Mouse (Mus musculus) heart, embryonic 14.5 days (tissue): Measurements from ENCODE around the gene Satb1. TPM values are rescaled to one million over a fixed set of nuclear protein-coding genes. Genes with fewer than 3 reads are reported as not detected.
A peak's percentile ranks its signal among the peaks of the same experiment; 100 is the strongest.

Experiments
- ATAC-seq: fragments of 200-750 bp; cut with Nextera tagmentation; 2 replicates; pipeline ENCODE4 v1.8.0; 2017; ENCODE audit warnings: low read depth, moderate TSS enrichment; ENCODE audit not compliant: insufficient number of reproducible peaks, insufficient read depth, low FRiP score
- H3K27ac ChIP-seq, 2 experiments: fragments of 200-500 bp in 1 of 2; fragments of 300-500 bp in 1 of 2; sonication (generic) in 1 of 2; replicated peaks in 1 of 2; 2 replicates each; pipeline ENCODE4 v1.5.1; 2012 to 2014; ENCODE audit warnings: low read depth in 2 of 2, low read length in 2 of 2, control low read depth in 1 of 2, mild to moderate bottlenecking in 1 of 2, mixed read lengths in 1 of 2; ENCODE audit not compliant: control insufficient read depth in 1 of 2, insufficient read depth in 1 of 2
- H3K27me3 ChIP-seq: fragments of 300-500 bp; sonication (generic); 2 replicates; pipeline ENCODE4 v1.6.1; 2014; ENCODE audit warnings: mild to moderate bottlenecking, low read length, control low read depth; ENCODE audit not compliant: control insufficient read depth, insufficient read depth
- H3K36me3 ChIP-seq: fragments of 300-500 bp; sonication (generic); 2 replicates; pipeline ENCODE4 v1.6.1; 2014; ENCODE audit warnings: mild to moderate bottlenecking, control low read depth, low read length, mixed read lengths; ENCODE audit not compliant: control insufficient read depth, insufficient read depth
- H3K4me1 ChIP-seq, 2 experiments: fragments of 200-500 bp in 1 of 2; fragments of 300-500 bp in 1 of 2; sonication (generic) in 1 of 2; 2 replicates each; pipeline ENCODE4 v1.6.1; 2012 to 2014; ENCODE audit warnings: low read length in 2 of 2, control low read depth in 1 of 2, mixed read lengths in 1 of 2; ENCODE audit not compliant: control insufficient read depth in 2 of 2, insufficient read depth in 2 of 2
- H3K4me2 ChIP-seq: fragments of 300-500 bp; sonication (generic); 2 replicates; pipeline ENCODE4 v1.6.1; 2014; ENCODE audit warnings: mild to moderate bottlenecking, low read length
- H3K4me3 ChIP-seq, 2 experiments: fragments of 200-500 bp in 1 of 2; fragments of 300-500 bp in 1 of 2; sonication (generic) in 1 of 2; 2 replicates each; pipeline ENCODE4 v1.5.1; 2012 to 2014; ENCODE audit warnings: low read length in 2 of 2, mild to moderate bottlenecking in 2 of 2, control low read depth in 1 of 2, low read depth in 1 of 2, moderate library complexity in 1 of 2; ENCODE audit not compliant: control insufficient read depth in 1 of 2, insufficient read depth in 1 of 2
- H3K9ac ChIP-seq: fragments of 300-500 bp; sonication (generic); 2 replicates; pipeline ENCODE4 v1.6.1; 2014; ENCODE audit warnings: mild to moderate bottlenecking, low read length
- H3K9me3 ChIP-seq: fragments of 300-500 bp; sonication (generic); 2 replicates; pipeline ENCODE4 v1.6.1; 2016; ENCODE audit warnings: low read length, control low read depth; ENCODE audit not compliant: control insufficient read depth
- WGBS: fragments of 180-500 bp; shearing (Covaris S2); extraction: QIAGEN DNeasy Blood & Tissue Kit; methylation state at CpG from one replicate; pipeline ENCODE4 v1.1.7; 2014; 5-methylcytosine and 5-hydroxymethylcytosine counted together
- polyA plus RNA-seq: library from polyadenylated mRNA; unstranded; fragments of >200 nt; fragmentation: Nextera tagmentation; extraction: Ambion mirVana; gene quantifications from 2 replicates; pipeline ENCODE4 v1.2.1, GENCODE M21; 2014

The Satb1 gene
- polyA plus RNA-seq: 11.7 and 12.2 TPM in 2 replicates

DNA sequence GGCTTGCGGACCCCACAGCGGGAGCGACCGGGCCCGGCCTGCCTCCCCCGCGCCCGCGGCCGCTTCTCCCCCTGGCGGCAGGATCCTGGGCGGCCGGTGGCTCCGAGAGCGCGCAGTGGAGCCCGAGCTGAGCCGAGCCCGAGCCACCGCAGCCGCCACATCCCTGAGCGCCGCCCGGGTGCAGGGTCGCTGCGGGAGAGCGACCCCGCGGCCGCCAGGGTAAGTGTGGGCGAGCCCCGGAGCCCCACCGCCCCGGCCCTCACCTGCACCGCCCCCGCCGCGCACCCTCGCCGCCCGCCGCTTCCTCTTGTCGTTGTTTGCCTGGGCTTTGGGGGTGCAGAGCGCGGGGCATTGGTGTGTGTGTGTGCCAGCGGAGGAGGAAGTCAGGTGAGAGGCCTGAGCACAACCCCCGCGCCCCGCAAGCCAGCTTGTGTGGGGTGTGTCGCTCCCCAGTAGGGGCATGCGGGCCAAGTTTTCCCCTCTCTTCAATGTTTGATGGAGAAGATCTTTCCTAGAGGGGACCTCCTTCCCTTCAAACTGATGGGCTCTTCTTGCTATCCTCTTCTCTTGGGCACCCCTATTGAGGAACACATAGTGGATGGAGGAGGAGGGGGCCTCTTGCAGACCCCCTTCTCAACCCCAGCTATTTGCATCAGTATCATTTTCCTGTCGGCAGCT, at the start of gene Satb1:
TSS of gene Satb1 (minus strand) at position 391 of the 678 bp plus-strand sequence.
- Histone ChIP-seq H3K4me1 (peaks cover 0 to 12% of the 10 kb centered on the region in 2 experiments; a peak in 2 of 4 replicates), H3K27me3 (peaks cover 58% of the 10 kb centered on the region), H3K9ac (peak within 1 kb of the TSS; percentile 75), H3K9me3 (no peaks in the 10 kb centered on the region), H3K4me3 (peak within 1 kb of the TSS; percentile 73 to 76), H3K36me3 (no peaks in the 10 kb centered on the region), H3K27ac (no peak within 1 kb of the TSS), H3K4me2 (peak within 1 kb of the TSS; percentile 100)
- WGBS: under 1% methylated on average over 27 of the region's 52 CpGs
- ATAC-seq: peak; percentile 86; the same call in 1 of the 2 replicates

DNA sequence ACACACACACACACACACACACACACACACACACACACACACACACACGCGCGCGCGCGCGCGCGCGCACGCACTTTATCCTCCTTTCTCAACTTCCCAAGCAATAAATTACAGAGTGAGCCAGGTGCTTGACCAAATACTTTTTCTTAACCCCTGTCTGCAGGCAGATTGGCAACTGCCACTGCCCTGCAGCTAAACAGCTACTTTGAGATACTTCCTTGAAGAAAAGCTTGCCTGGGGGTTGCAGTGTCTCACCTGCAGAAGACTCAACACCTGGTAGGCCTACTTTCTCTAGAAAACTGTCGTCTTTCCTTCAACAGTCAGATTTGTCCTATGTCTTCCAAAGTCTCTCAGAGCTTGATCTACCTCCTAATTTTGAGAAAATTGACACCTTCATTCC, 49.5 kb upstream of the Satb1 start:
- no peak overlapping the region for H3K27ac ChIP-seq
- H3K9ac ChIP-seq: no peak overlapping the region
- H3K27me3 ChIP-seq: no peaks in the 10 kb centered on the region
- 73% methylated on average over 12 of the region's 12 CpGs for WGBS
- no peak overlapping the region for H3K4me2 ChIP-seq
- no peak overlapping the region for H3K4me3 ChIP-seq
- 0 out of 4 replicates have a peak, but pooled peaks cover 0 to 2% of the 10 kb centered on the region in 2 experiments for H3K4me1 ChIP-seq
- H3K9me3 ChIP-seq: no peaks in the 10 kb centered on the region
- no peak for ATAC-seq
- H3K36me3 ChIP-seq: no peaks in the 10 kb centered on the region

DNA sequence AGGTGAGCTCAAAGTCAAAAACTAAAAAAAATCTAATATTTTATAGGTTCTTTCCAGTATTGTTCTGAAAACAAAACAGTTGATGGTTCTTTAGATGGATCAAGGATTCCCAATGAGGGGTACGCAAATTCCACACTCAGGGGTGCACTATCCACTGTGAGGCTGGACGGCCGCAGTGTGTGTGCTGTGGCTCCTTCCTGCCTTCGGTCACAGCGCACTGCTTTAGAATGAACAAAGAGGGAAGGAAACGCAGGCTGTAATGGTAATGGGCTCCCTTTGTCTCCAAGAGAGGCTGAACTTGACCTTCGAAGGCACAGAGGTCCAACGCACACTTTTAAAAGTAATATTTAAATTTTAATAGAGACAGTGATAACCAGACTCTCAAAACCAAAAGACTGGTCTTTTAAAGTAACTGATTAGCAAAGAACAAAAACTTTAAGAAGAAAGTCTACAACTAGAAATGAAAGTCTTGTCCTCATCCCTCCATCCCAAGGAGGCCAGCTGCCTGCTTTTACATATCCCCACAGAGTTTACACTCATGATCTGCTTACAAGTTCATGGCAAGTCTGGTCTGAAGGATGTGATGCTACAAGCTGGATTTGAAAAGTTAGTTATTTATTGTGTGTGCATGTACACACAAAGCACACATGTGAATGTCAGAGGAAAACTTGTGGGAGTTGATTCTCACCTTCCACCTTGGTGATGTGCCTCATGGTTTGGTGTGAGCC, 48.0 kb upstream of the Satb1 start:
- Histone ChIP-seq H3K9ac (no peak overlapping the region), H3K27me3 (no peaks in the 10 kb centered on the region), H3K4me1 (0 out of 4 replicates have a peak, but pooled peaks cover 0 to 2% of the 10 kb centered on the region in 2 experiments), H3K4me3 (no peak overlapping the region), H3K9me3 (no peaks in the 10 kb centered on the region), H3K4me2 (no peak overlapping the region), H3K36me3 (no peaks in the 10 kb centered on the region), H3K27ac (no peak overlapping the region)
- ATAC-seq: no peak
- 84% methylated on average over 8 of the region's 8 CpGs for WGBS

DNA sequence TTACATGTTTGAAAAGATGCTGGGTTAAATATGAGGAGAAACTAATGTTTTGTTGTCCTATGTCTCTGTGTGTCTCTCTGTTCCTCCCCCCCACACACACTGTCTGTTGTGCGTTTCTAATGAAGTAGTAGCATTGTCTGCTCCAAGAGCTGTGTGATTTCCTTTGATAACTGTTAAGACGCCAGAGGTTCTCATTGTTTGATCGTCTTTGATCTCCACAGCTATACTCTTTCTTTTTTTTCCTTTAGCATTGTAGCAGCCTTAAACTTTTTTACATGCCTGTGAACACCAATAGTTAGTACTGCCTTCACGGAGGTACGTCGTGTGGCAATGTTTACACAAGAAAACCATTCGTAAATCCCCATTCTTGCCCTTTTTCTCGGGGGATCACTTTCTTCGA, 47.1 kb upstream of the Satb1 start:
- 64% methylated on average over 9 of the region's 9 CpGs for WGBS
- H3K4me1 ChIP-seq: 0 out of 4 replicates have a peak, but pooled peaks cover 0 to 2% of the 10 kb centered on the region in 2 experiments
- H3K36me3 ChIP-seq: no peaks in the 10 kb centered on the region
- H3K27me3 ChIP-seq: no peaks in the 10 kb centered on the region
- ATAC-seq: no peak
- H3K27ac ChIP-seq: no peak overlapping the region
- no peak overlapping the region for H3K4me2 ChIP-seq
- no peaks in the 10 kb centered on the region for H3K9me3 ChIP-seq
- H3K4me3 ChIP-seq: no peak overlapping the region
- H3K9ac ChIP-seq: no peak overlapping the region

DNA sequence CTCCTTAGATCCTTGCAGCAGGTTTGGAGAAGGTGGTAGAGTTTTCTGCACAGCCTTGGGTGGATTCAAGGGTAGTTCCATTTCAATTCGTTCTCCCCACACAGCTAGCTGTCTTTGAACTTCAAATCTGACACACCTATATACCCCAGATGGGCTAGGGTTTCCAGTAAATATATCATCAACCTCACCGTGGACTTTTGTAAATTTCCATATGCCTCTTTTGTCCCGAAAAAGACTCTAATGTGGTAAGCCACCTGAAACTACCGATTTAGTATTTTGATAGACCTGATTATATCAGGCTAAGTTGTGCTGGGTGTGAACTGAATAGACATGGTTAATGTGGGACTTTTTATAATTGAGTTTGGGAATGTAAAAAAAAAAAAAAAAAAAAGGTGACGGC, 46.6 kb upstream of the Satb1 start:
- H3K27ac ChIP-seq: no peak overlapping the region
- H3K9ac ChIP-seq: no peak overlapping the region
- H3K27me3 ChIP-seq: no peaks in the 10 kb centered on the region
- no peak overlapping the region for H3K4me3 ChIP-seq
- H3K9me3 ChIP-seq: no peaks in the 10 kb centered on the region
- H3K36me3 ChIP-seq: no peaks in the 10 kb centered on the region
- ATAC-seq: no peak
- H3K4me1 ChIP-seq: 0 out of 4 replicates have a peak, but pooled peaks cover 0 to 2% of the 10 kb centered on the region in 2 experiments
- WGBS: 77% methylated on average over 5 of the region's 5 CpGs
- no peak overlapping the region for H3K4me2 ChIP-seq

DNA sequence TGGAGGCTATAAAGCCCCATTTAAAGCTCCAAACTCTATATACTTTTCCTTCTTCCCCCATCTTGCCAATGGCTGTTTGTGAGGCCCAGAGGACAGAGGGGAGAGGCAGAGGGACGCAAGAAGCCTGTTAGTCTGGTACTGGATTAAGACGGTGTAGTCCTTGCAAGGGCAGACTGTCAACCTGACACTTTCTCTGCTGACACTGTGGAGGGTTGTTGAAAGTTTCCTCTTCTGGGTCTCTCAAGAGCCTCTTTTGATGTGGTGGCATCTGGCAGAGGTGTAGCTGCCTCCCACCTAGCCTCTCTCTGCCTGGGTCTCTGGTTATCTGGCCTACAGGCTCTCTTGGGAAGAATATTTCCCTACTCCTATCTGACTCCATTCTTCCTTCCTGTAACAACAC, 46.1 kb upstream of the Satb1 start:
- Histone ChIP-seq H3K4me1 (0 out of 4 replicates have a peak, but pooled peaks cover 0 to 2% of the 10 kb centered on the region in 2 experiments), H3K4me3 (no peak overlapping the region), H3K27ac (no peak overlapping the region), H3K4me2 (no peak overlapping the region), H3K36me3 (no peaks in the 10 kb centered on the region), H3K9ac (no peak overlapping the region), H3K9me3 (no peaks in the 10 kb centered on the region), H3K27me3 (no peaks in the 10 kb centered on the region)
- ATAC-seq: no peak
- WGBS: 25% methylated on average over 2 of the region's 2 CpGs

DNA sequence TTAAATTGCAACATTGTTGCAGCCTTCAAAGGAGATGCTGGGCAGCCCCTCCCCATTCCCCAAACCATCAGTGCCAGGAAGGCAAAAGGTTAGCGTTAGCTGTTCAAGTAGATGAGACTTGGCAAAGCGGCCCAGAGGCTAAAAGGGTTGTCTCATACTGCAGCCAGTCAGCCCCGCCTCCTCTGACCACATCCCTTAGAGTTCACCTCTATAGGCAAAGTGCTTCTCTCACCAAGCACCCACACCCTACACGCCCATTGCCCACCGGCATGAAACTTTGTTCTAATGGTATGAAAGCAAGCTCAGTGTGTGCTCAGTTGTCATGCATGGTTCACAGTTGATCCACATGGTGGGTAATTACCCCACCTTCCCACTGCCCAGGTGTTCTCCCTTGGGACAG, 43.4 kb upstream of the Satb1 start:
- Histone ChIP-seq H3K9ac (no peak overlapping the region), H3K9me3 (no peaks in the 10 kb centered on the region), H3K27me3 (no peaks in the 10 kb centered on the region), H3K36me3 (no peaks in the 10 kb centered on the region), H3K4me1 (0 out of 4 replicates have a peak, but pooled peaks cover 0 to 2% of the 10 kb centered on the region in 2 experiments), H3K4me3 (no peak overlapping the region), H3K27ac (no peak overlapping the region), H3K4me2 (no peak overlapping the region)
- WGBS: 88% methylated on average over 5 of the region's 5 CpGs
- ATAC-seq: no peak
